Mouse (Mus musculus) CH12.LX (cell line): ENCODE measurements at regions not wholly inside any gene's neighbourhood (a gene's known extent, or its start where the extent isn't known, plus 50 kb on each side); places are given as distances from the start of the nearest gene placed in this dataset.

Experiments
- DNase-seq: peaks from one replicate; pipeline ENCODE4 v3.0.0-alpha.2; 2013; ENCODE audit errors: extremely low read depth
- H3K27ac ChIP-seq: 2 replicates; pipeline ENCODE4 v1.5.1; 2012; ENCODE audit warnings: low read depth, mild to moderate bottlenecking, control low read depth, moderate library complexity; ENCODE audit not compliant: insufficient read depth
- H3K27me3 ChIP-seq: replicated peaks from 2 replicates; pipeline ENCODE3; 2012; ENCODE audit warnings: inconsistent platforms
- H3K36me3 ChIP-seq, 2 experiments: replicated peaks in 1 of 2; 2 replicates each; pipeline versions ENCODE3 to v1.6.1; 2012; ENCODE audit warnings: inconsistent platforms in 1 of 2, low read length in 1 of 2, mild to moderate bottlenecking in 1 of 2, mixed read lengths in 1 of 2, moderate library complexity in 1 of 2; ENCODE audit not compliant: control insufficient read depth in 1 of 2, insufficient read depth in 1 of 2
- H3K4me1 ChIP-seq, 2 experiments: 2 replicates each; pipeline ENCODE4 v1.6.1; 2012; ENCODE audit warnings: inconsistent platforms in 1 of 2, moderate library complexity in 1 of 2; ENCODE audit not compliant: insufficient read depth in 2 of 2, control insufficient read depth in 1 of 2
- H3K4me2 ChIP-seq: 2 replicates; pipeline ENCODE4 v1.6.1; 2012; ENCODE audit warnings: low read depth, mild to moderate bottlenecking, control low read depth; ENCODE audit not compliant: poor library complexity, insufficient read depth, severe bottlenecking
- H3K4me3 ChIP-seq, 3 experiments: fragments of 150-350 bp in 1 of 3; sonication (generic) in 1 of 3; replicated peaks in 1 of 3; 2 replicates each; pipeline versions ENCODE3 to v1.5.1; 2011 to 2012; ENCODE audit warnings: low read depth in 2 of 3, low read length in 2 of 3, mild to moderate bottlenecking in 2 of 3, moderate library complexity in 2 of 3, control low read depth in 1 of 3, improper control_type of control experiment in 1 of 3, inconsistent platforms in 1 of 3, mixed read lengths in 1 of 3; ENCODE audit not compliant: poor library complexity in 1 of 3
- H3K79me2 ChIP-seq: replicated peaks from 2 replicates; pipeline ENCODE4 v1.6.1; 2012; ENCODE audit warnings: mild to moderate bottlenecking, moderate library complexity; ENCODE audit not compliant: control insufficient read depth, poor library complexity, insufficient read depth, severe bottlenecking; ENCODE audit errors: extremely low read depth
- H3K9ac ChIP-seq: 2 replicates; pipeline ENCODE4 v1.6.1; 2012; ENCODE audit warnings: low read depth, mild to moderate bottlenecking, control low read depth, moderate library complexity; ENCODE audit not compliant: insufficient read depth
- H3K9me3 ChIP-seq: replicated peaks from 2 replicates; pipeline ENCODE3; 2012; ENCODE audit warnings: low read length, inconsistent platforms, mixed read lengths
- BHLHE40 ChIP-seq: IDR thresholded peaks from 2 replicates; pipeline ENCODE4 v1.6.1; 2011; ENCODE audit warnings: mild to moderate bottlenecking, low read depth, low read length, improper control_type of control experiment
- CHD2 ChIP-seq: IDR thresholded peaks from 2 replicates; pipeline ENCODE4 v1.6.1; 2011; ENCODE audit warnings: low read length, improper control_type of control experiment
- ELF1 ChIP-seq: IDR thresholded peaks from 2 replicates; pipeline ENCODE4 v1.6.1; 2014; ENCODE audit warnings: low read depth, mild to moderate bottlenecking, inconsistent platforms, low read length, improper control_type of control experiment
- EP300 ChIP-seq: IDR thresholded peaks from 2 replicates; pipeline ENCODE4 v1.6.1; 2011; ENCODE audit warnings: low read length, improper control_type of control experiment
- GABPA ChIP-seq: IDR thresholded peaks from 2 replicates; pipeline ENCODE4 v1.6.1; 2012; ENCODE audit warnings: low read depth, low read length, improper control_type of control experiment, inconsistent platforms; ENCODE audit not compliant: insufficient replicate concordance
- IRF4 ChIP-seq: IDR thresholded peaks from 2 replicates; pipeline ENCODE4 v1.6.1; 2014; ENCODE audit warnings: low read depth, mild to moderate bottlenecking, inconsistent platforms, low read length, improper control_type of control experiment
- MEF2A ChIP-seq: IDR thresholded peaks from 2 replicates; pipeline ENCODE4 v1.6.1; 2014; ENCODE audit warnings: low read depth, mild to moderate bottlenecking, inconsistent platforms, low read length, improper control_type of control experiment, borderline replicate concordance
- NELFE ChIP-seq: IDR thresholded peaks from 2 replicates; pipeline ENCODE4 v1.6.1; 2011; ENCODE audit warnings: low read depth, low read length, improper control_type of control experiment
- NRF1 ChIP-seq: IDR thresholded peaks from 2 replicates; pipeline ENCODE4 v1.6.1; 2014; ENCODE audit warnings: low read depth, mild to moderate bottlenecking, inconsistent platforms, low read length, improper control_type of control experiment, moderate library complexity
- PAX5 ChIP-seq: IDR thresholded peaks from 2 replicates; pipeline ENCODE4 v1.6.1; 2012; ENCODE audit warnings: low read length, inconsistent platforms, mixed read lengths
- POLR2AphosphoS2 ChIP-seq: IDR thresholded peaks from 2 replicates; pipeline ENCODE4 v1.6.1; 2011; ENCODE audit warnings: low read depth, low read length, improper control_type of control experiment
- RAD21 ChIP-seq: IDR thresholded peaks from 2 replicates; pipeline ENCODE4 v1.6.1; 2011; ENCODE audit warnings: low read depth, mild to moderate bottlenecking, low read length, improper control_type of control experiment, moderate library complexity
- RCOR1 ChIP-seq: conservative IDR thresholded peaks from 2 replicates; pipeline ENCODE4 v1.6.1; 2012; ENCODE audit warnings: low read depth, mild to moderate bottlenecking, inconsistent platforms, low read length, improper control_type of control experiment
- SMC3 ChIP-seq: IDR thresholded peaks from 2 replicates; pipeline ENCODE4 v1.6.1; 2011; ENCODE audit warnings: low read depth, low read length, improper control_type of control experiment
- TBP ChIP-seq: conservative IDR thresholded peaks from 2 replicates; pipeline ENCODE4 v1.6.1; 2011; ENCODE audit warnings: low read depth, low read length, improper control_type of control experiment
- TCF12 ChIP-seq: IDR thresholded peaks from 2 replicates; pipeline ENCODE4 v1.6.1; 2014; ENCODE audit warnings: low read depth, mild to moderate bottlenecking, inconsistent platforms, low read length, improper control_type of control experiment
- UBTF ChIP-seq: IDR thresholded peaks from 2 replicates; pipeline ENCODE4 v1.6.1; 2012; ENCODE audit warnings: low read depth, mild to moderate bottlenecking, inconsistent platforms, low read length, improper control_type of control experiment, moderate library complexity
- USF1 ChIP-seq: IDR thresholded peaks from 2 replicates; pipeline ENCODE4 v1.6.1; 2014; ENCODE audit warnings: low read depth, mild to moderate bottlenecking, inconsistent platforms, low read length, improper control_type of control experiment
- USF2 ChIP-seq: conservative IDR thresholded peaks from 2 replicates; pipeline ENCODE4 v1.6.1; 2011; ENCODE audit warnings: low read depth, low read length, improper control_type of control experiment
- ZKSCAN1 ChIP-seq: IDR thresholded peaks from 2 replicates; pipeline ENCODE4 v1.6.1; 2012; ENCODE audit warnings: low read depth, inconsistent platforms, low read length, improper control_type of control experiment, borderline replicate concordance
- ZMIZ1 ChIP-seq: IDR thresholded peaks from 2 replicates; pipeline ENCODE4 v1.6.1; 2012; ENCODE audit warnings: low read depth, mild to moderate bottlenecking, inconsistent platforms, low read length, improper control_type of control experiment
- ZNF384 ChIP-seq: IDR thresholded peaks from 2 replicates; pipeline ENCODE4 v1.6.1; 2012; ENCODE audit warnings: low read depth, low read length, improper control_type of control experiment, inconsistent platforms
- dilution Hi-C: fragments of 300-500 bp; cut with MboI; formaldehyde crosslinking; loops from 2 replicates; pipeline ENCODE4 v1.14.3; 2020; ENCODE audit warnings: low sequenced_read_pairs; ENCODE audit not compliant: extremely low pct_unique_long_range_greater_than_20kb, extremely low pct_ligation_motif_present
- in situ Hi-C: fragments of 300-500 bp; cut with MboI; formaldehyde crosslinking; loops from 3 replicates; pipeline ENCODE4 v1.14.3; 2019; ENCODE audit warnings: low sequenced_read_pairs, low pct_ligation_motif_present, low pct_unique_long_range_greater_than_20kb, mixed read lengths

DNA sequence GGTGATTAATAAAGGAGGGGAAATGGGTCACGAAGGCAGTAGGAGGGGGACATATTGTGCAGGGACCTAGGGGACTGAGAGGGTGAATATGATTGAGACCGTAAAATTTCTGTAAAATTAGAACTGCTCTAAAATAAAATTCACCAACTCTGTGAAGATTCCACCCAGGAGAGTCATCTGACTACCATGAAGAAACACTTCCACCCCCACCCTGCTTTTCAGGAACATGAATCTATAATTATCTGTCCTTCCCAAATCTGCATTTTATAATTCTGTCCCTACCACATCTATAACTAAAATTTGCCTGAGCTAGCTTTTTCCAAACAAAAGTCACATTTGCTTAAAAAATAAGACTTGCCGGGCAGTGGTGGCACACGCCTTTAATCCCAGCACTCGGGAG, 69.7 kb upstream of the Cmc1 start:
- TF ChIP-seq GABPA (no peak), POLR2AphosphoS2 (no peak), ZNF384 (no peak), PAX5 (no peak), TBP (no peak), NRF1 (no peak), EP300 (no peak), BHLHE40 (no peak), ZMIZ1 (no peak), RAD21 (no peak), RCOR1 (no peak), USF2 (no peak), ELF1 (no peak), NELFE (no peak), TCF12 (no peak)
- Histone ChIP-seq H3K27me3 (no peaks in the 10 kb centered on the region), H3K9me3 (peaks cover 2% of the 10 kb centered on the region), H3K4me1 (no peaks in the 10 kb centered on the region), H3K4me3 (no peak overlapping the region), H3K36me3 (no peaks in the 10 kb centered on the region), H3K9ac (no peak overlapping the region), H3K4me2 (no peak overlapping the region), H3K79me2 (no peaks in the 10 kb centered on the region), H3K27ac (no peak overlapping the region)
- in situ Hi-C loops (no loop called here), dilution Hi-C loops (no loop called here)
- DNase-seq = no peak

DNA sequence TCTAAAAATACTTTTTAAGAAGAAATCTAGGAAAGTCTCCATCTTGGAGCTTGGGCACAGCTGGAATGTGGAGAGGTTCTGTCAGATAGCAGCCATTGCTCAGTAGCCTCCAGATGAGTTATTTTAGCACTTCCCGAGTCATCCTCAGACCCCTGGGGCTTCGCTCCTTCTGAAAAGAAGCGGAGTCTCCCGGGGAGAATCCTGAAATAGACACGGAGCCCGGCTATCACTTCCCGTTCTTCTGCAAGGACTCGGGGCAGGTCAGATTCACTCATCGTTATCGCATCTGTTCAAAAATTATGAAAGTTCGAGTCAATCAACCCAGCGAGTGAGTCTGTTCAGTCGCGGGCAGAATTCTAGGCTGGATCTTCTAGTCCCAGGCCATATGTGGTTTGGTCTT, 71.2 kb upstream of the Cmc1 start:
- Histone ChIP-seq H3K4me1 (no peaks in the 10 kb centered on the region; a peak in 1 of 4 replicates), H3K4me3 (no peak overlapping the region), H3K27me3 (no peaks in the 10 kb centered on the region), H3K36me3 (no peaks in the 10 kb centered on the region), H3K4me2 (no peak overlapping the region), H3K9me3 (no peaks in the 10 kb centered on the region), H3K79me2 (no peaks in the 10 kb centered on the region), H3K9ac (no peak overlapping the region), H3K27ac (no peak overlapping the region)
- TF ChIP-seq IRF4 (no peak), CHD2 (no peak), SMC3 (no peak), ZKSCAN1 (no peak), ZNF384 (no peak), TBP (no peak), USF1 (no peak), PAX5 (no peak), ZMIZ1 (no peak), UBTF (no peak), ELF1 (no peak), NELFE (no peak), MEF2A (no peak), EP300 (no peak), BHLHE40 (no peak), RAD21 (no peak)
- dilution Hi-C loops (no loop called here), in situ Hi-C loops (no loop called here)
- no peak for DNase-seq
